Mouse (Mus musculus) liver, postnatal 0 days (tissue): ENCODE results near the gene Kcnn3.

Experiments
- CTCF ChIP-seq: sonication (generic); IDR thresholded peaks from 2 replicates; pipeline ENCODE4 v1.5.1; 2016; ENCODE audit warnings: antibody characterized with exemption, low read depth
- EP300 ChIP-seq: IDR thresholded peaks from 2 replicates; pipeline ENCODE4 v1.6.1; 2016; ENCODE audit warnings: antibody characterized with exemption, low read depth, mild to moderate bottlenecking

- TF ChIP-seq CTCF (no peak), EP300 (no peak)
These were observed 180.5 kb downstream of the Kcnn3 start for GRCm38 (mm10) chr3:89700461-89700860.
